Mouse (Mus musculus) kidney, adult 18-20 months (tissue): ENCODE results near the gene Clpb.
"Not testable (repeated sequence)": the region's sequence is repeated elsewhere in the genome, so short reads cannot be mapped to it uniquely, and the experiment has no call there.

Experiments used
- DNase-seq: peaks from one replicate; pipeline ENCODE4 v3.0.0; 2021

Gene Clpb

DNA sequence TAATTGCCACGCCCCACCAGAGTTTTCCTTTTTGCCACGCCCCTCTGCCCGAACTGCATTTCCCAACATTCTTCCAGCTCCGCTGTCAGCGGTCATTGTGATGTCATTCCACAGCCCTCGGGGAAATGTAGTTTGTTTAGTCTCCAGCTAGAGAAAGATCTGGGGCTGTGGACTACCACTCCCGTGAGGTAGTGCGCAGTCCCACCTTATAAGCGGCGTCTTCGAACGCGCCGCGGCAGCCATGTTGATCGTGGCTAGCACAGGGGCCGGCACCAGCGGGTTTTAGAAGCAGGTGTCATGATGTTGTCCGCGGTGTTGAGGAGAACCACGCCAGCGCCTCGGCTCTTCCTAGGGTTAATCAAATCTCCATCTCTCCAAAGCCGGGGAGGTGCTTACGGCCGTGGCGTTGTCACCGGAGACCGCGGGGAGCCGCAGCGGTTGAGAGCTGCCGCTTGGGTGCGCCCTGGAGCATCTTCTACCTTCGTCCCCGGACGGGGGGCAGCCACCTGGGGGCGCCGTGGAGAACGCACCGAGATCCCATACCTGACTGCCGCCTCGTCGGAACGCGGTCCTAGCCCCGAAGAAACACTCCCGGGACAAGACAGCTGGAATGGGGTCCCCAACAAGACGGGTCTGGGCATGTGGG, at the start of gene Clpb:
Gene Clpb, plus strand, starts transcription at position 120 of the 646 bp plus-strand sequence.
- peak; percentile 93 for DNase-seq

DNA sequence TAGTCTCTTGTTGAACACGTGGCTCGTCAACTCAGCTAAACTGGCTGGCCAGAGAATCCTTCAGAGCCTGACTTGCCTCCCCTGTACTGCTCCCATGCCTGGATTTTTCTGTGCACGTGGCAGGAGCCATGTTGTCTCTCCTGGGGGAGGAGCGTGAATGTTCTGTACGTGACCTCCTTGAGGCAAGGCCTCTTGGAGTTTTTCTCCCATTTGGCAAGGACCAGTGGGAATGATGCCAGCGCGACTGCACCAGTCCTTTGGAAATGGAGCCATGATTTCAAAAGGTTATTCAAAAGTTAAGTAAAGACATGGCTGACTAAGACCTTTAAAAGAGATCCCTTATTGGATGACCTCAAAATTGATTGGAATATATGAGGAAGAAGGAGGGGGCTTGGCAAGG, 48.0 kb upstream of the Clpb start:
- DNase-seq, result no peak

DNA sequence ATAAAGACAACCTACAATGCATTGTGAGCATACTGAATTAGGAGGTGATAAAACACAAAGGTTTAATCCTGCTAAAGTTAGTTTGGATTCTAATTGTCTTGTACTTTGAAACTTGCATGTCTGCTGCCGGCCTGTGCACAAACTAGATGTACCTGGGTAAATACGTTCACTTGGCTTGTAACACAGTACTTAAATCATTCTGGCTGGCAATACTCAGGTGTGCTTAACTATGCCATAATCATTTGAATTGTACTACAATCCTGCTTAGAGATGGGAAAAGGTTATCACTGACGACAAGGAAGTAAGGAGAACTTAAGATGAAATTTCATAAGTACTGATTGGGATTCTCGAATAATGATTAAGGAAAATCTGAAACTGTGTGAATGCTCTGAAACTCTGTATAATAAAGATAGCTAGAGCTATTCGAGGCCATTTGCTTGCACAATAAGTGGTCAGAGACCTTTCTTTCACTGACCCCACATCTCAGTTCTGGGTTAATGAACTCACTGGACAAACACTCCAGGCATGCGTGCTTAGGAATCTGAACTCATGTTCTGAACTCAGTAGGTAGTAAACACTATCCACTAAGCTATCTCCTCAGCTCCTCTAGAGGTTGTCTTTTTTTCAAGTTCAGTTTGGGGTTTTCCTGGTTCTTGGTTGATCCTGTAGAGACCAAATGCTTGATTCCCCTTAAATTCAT, 47.1 kb upstream of the Clpb start:
- no peak for DNase-seq

DNA sequence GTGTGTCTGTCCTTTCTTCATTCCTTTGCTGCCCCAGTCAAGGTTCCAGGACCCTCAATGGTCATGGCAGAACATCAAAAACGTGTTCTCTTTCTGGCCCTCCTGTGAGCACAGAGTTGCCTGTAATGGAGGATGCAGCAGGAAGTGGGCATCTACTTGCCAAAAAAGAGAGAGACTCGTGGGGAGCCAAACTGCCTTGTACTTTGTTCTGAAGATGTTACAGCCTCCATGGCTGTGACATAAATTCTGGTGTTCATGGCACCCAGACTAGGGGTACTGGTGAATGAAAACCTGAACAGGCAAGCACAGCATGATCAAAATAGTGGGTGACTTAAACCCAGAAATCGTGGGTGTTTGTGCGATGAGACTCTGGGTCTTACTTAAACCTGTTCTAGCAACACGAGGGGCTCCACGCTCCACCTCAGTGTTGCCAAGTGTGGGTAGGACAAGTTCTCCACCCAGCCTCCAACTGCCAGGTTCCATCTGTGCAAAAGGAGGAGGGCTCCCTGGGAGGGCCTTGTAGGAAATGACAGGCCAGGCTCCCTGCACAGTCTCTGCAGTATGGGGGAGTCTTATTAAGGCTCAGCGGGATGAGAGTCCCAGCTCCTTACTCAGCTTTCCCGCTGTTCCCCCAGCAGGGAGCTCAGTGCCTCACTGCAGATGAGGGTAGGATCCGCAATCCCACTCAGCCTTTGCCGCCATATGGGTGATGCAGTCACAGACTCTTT, 45.8 kb upstream of the Clpb start:
- no peak for DNase-seq

DNA sequence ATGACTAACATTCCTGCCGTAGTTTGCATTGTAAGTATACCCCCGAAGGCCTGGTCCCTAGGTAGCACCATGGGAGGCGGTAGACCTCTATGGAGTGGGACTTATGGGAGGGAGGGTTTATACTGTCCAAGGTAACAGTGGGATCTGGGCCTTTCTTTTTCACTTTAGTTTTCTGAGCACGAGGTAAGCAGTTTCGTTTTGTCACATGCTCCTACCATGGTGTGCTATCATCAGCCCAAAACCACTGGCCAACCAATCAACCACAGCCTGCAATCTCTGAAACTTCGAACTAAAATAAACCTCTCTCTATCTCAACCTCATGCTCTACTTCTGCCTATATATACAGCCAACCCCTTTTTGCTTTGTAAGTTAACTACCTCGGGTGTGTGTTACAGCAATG, 45.2 kb upstream of the Clpb start:
- no peak for DNase-seq

DNA sequence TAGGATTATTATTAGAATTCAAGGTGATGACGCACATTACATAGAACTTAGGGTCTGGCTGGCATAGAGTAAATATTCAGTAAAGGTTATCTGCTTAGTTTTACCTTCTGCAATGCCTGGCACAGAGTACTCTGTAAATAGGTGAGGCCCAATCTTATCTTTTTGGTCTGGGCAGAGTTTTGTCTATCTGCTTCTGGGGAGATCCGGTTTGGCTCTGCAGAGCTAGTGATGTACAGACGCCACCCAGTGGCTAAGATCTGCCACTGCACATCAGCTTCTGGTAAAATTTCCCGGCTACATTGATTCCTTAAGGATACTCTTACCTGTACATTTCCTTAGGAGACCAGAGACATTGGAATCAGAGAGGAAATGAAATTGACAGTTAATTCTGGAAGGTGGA, 43.1 kb upstream of the Clpb start:
- DNase-seq, result peak; percentile 32

DNA sequence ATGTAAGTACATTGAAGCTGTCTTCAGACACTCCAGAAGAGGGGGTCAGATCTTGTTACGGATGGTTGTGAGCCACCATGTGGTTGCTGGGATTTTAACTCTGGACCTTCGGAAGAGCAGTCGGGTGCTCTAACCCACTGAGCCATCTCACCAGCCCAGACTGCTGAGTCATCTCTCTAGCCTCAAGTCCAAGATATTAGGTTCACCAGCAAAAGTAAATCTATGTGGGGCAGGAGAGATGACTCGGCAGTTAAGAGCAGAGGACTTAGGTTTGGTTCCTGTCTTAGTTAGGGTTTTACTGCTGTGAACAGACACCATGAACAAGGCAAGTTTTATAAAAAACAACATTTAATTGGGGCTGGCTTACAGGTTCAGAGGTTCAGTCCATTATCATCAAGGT, 41.6 kb upstream of the Clpb start:
- DNase-seq, result not testable (repeated sequence)

DNA sequence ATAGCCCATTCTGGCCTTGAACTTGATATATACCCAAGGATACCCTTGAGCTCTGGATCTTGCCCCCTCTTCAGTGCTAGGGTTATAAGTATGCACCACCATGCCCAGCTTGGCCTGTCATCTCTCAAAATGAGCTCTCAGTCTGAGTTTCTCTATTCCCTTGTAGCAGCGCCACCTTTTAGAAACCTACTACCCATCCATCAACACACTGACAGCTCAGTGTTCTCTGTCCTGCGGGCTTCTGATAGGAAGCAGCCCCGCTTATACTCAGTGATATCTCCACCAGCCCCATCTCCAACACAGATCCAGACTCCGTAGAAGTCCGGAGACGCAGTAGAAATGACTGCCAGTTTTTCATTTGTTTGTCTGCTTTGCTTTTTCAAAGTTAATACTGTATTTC, 39.1 kb upstream of the Clpb start:
- DNase-seq, result no peak

DNA sequence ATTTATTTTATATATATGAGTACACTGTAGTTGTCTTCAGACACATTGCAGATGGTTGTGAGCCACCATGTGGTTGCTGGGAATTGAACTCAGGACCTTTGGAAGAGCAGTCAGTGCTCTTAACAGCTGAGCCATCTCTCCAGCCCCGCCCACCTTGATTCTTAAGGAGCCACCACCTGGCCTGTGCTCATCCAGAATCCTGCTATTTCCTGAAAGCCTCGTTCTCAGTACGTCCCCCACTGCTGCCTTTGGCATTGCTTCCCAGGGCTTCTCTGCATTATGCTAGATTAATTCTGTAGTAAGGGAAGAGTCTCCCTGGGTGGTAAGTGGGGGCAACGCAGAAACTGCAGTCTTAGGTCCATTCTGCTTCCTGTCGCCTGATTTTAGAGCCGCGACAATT, 36.3 kb upstream of the Clpb start:
- DNase-seq, result not testable (repeated sequence)

DNA sequence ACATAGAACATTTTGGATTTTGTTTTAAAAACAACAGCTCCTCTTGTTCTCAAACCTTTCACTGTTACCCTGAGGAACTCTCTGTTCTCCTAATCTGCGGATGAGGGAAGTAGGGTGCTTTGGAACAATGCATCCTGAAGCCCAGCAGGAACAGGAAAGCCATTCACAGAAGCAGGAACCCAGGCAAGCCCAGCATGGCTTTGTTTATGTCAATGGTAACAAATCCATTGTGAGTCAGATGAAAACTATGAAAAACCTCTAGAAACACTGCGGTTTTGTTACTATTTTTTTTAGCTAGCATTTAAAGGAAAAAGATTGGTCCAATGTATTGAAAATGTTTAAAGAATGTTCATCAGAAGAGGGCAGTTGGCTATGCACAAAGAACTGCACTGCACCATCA, 35.0 kb upstream of the Clpb start:
- no peak for DNase-seq

DNA sequence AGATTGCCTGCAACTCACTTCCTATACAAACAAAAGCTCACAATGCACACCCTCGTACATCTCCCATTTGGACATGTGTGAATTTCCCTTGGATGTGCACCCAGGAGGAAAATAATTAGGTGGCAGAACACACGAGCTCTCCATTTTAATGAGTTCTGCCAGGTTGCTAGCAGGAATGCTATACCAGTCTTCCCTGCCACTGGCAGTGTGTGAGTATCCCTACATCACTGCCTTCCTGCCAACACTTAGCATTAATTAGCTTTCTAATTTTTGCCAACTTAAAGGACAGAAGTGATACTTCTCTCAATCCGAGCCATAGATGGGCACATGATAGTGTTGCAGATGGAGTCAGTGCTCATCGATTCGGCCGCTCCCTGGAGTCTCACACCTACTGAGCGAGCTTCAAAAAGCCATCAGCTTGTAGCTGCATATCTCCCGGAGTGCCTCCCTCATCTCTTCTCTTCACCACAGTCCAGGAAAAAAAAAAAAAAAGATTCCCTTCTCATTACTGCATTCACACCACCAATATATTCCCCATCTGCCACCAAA, 29.7 kb upstream of the Clpb start:
- DNase-seq, result no peak

DNA sequence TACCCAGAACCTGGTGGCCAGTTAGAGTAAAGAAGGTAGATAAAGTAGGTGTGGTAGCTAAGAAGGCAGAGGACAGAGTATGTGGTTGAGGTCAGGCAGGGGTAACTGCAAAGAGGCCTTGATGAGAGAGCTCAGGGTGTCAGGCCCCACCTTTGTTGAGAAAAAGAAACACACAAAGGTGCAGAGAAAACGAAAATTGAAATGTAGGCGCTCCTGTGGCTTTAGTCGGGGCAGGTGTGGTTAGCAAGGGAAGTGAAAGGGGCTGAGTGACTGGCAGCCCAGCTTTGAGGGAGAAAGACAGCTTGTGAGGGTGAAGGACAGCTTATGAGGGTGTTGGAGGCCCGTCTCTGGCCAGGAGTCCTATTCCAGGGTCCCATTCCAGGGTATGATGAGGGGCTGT, 28.9 kb upstream of the Clpb start:
- DNase-seq, result no peak

DNA sequence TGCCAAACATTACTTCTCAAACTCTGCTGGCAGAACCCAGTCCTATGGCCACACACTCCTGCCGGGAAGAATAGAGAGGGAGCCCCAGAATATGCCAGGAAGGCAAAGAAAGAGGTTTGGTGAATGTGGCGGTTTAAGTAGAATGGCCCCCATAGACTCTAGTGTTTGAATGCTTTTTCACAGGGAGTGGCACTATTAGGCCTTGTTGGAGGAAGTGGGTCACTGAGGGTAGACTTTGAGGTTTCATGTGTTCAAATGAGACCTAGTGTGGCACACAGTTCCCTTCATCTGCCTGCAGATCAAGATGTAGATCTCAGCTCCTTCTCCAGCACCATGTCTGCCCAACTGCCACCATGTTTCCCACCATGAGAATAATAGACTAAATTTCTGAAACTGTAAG, 27.4 kb upstream of the Clpb start:
- no peak for DNase-seq

DNA sequence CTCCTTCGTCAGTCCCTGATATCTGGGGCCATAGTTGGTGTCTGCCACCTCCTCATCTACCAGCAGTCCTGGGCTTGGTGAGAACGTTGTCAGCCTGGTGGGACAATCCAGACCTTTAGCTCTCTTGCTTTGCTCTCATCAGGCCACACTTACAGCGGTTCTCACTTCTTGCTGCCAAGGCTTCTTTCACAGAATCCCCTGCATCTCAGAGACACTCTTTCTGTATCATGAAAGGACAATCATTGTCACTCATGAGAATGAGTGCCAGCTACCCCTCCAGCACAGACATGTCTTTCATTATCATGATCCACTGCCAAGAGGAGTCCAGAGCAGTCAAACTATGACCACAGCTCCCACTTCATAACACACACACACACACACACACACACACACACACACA, 19.6 kb upstream of the Clpb start:
- no peak for DNase-seq

DNA sequence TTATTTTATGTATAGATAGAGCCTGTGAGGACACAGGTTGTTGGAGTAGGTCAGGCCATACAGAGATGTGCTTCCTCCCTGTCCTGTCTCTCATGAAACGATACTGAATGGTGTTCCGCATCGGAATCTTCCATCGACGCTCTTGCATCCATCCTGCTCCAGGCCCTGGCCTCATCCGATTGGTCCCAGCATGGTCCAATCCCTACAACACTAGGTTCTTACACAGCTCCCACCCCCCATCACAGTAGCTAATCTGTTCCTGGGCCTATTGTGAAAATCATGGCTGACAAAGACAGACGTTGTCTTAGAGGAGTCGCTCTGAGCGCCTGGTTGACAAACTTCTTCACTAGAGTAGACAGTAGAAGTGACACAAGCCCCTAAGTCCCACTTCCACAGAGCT, 13.7 kb upstream of the Clpb start:
- no peak for DNase-seq

DNA sequence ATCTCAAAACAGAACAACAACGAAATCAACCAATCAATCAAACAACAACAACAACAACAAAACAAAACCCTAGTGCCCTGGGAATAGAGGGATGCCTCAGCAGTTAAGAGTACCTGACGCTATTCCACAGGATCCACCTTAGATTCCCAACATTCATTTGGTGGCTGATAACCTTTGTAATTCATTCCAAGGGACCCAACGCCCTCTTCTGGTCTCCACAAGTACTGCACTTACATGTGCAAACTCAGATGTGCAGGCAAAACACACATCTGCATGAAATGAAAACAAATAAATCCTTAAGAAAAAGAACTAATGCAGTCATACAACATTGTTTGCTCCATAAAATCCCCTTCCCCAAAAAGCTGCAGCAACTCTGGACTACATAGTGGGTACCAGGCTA, 12.9 kb upstream of the Clpb start:
- DNase-seq, result peak; percentile 22

DNA sequence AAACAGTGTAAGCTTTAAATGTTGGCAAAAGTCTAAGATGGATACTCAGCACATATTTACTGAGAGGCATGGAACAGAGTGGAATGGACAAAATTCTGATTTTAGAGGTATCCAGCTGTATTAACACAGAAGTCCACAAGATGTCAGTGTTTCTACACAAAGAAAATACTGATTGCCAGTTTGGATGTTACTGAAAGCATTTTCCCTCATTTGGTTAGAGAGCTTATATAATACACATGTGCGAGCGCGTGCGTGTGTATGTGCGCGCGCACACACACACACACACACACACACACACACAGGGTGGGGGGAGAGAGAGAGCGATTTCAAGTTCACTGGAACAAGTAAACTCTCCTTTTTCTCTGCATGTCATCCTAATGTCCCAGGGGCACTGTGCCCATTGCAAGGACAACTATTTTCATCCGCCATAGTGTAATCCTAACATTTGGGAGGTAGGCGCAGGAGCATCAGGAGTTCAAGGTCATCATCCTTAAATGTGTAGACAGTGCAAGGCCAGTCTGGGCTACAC, 9.7 kb upstream of the Clpb start:
- peak; percentile 23 for DNase-seq

DNA sequence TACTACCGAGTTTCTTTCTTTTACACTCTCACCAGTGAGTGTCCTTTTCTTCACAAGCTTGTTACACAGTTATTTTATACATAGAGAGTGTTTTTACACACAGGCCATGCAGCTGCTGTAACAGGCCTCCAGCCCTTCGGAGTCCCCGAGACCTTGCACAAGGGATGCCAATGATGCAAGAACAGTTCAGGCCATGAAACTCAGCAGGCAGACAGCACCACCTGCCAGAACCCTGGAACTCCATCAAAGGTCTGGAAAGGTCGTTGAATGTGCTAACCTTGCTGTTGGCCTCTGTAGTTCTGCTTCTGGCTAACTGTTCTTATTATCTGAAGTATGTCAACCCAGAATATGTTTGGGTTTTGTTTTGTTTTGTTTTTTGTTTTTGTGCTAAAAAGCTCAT, 8.5 kb upstream of the Clpb start:
- DNase-seq, result no peak

DNA sequence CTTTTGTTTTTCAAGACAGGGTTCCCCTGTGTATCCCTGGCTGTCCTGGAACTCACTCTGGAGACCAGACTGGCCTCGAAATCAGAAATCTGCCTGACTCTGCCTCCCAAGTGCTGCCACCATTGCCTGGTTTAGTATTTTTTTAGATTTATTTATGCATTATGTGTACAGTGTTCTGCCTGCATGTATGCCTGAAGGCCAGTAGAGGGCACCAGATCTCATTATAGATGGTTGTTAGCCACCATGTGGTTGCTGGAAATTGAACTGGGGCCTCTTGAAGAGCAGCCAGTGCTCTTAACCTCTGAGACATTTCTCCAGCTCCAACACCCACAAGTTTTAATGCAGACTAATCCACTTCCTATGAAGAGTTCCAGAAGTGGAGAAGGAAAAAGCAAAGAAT, 1.4 kb upstream of the Clpb start:
- DNase-seq, result no peak

DNA sequence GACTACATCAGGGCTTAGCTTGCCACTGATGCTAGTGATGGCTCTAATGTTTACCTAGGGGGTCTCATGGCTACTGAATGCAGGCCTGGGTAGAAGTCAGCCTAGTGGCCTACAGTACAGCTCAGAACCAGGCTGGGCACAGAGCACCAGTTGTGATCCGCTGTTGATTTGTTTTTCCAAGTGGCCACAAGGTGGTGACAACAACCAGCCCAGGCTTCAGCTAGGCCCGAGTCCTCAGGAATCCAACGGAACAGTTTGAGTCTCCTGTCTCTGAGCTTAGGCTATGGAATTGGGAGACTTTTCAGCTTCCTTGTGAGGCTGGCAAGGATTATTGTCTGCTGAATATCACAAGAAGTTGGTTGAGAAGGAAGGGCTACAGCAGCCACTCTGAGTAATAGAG, 3.1 kb downstream of the Clpb start:
- DNase-seq, result peak; percentile 47

DNA sequence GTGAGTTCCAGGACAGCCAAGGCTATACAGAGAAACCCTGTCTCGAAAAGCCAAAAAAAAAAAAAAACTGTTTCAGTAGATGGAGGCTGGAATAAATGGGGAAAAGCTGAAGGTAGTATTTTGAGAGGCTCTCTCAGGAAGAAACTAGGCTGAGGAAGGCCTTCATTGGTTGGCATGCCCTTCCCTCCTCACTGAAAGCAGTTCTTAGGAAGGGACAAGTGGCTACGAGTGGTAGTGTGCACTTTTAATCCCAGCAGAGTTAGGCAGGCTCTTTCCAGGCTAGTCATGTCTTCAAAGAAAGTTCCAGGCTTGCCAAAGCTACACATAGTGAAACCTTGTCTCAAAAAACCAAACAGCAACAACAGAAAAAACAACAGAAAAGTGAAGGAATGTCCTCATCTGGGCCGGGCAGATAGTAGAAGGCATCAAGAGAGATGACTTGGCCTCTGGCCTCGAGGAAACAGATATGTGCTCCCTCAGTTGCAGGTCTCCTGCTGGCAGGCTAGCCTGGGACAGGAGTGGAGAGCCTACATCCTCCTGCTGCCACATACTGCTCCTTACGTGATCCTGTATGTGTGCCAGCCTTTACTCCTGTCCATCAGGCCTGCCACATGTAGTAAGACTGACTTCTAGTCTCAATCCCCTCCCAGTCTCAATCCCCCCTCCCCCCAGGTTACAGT, 8.3 kb downstream of the Clpb start:
- no peak for DNase-seq

DNA sequence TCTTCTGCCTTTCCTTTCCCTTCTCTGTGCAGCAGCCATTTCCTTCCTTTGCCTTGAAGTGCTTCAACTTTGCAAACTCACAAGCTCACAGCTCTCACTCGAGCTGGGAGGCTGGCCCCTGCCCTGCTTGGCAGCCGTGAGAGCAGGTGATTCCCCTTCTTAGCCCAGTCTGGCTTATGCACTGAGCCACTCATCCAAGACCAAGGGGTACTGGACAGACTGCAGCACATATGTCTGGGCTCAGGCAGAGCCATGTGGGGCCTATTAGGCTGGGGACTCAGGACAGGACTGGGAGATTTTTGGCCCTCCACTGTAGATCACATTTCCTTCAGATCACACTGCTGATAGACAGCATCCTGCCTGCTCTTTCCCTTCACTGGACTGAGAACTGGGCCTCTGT, 10.1 kb downstream of the Clpb start:
- no peak for DNase-seq
